Mouse (Mus musculus): Measurements from ENCODE around the gene Gm9887. TPM values are rescaled to one million over a fixed set of nuclear protein-coding genes. Genes with fewer than 3 reads are reported as not detected.
"Not testable (repeated sequence)": the region's sequence is repeated elsewhere in the genome, so short reads cannot be mapped to it uniquely, and the experiment has no call there.

Gene Gm9887
- polyA plus RNA-seq, 1 experiment: not detected

DNA sequence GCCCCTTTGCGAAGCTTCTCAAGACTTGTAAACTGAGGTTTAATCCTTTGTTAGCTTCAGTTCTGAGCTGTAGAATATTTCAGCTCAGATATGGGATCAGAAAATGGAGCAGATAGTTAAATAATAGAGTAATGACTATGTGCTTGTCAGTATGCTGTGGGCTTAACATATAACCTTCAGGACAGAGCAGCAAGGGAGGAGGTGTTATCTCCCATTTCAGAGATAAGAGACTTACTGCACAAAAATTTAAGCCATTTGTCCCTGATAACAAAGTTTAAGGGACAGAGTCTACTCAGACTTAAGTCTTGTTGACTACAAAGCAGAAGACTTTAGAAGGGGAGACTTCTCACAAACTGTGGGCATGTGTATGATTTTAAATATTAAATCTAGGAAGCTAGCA is 10.6 kb upstream of the Gm9887 start:
- H3K4me1 ChIP-seq (ENCODE audit: control insufficient read depth, insufficient read depth, low read length): no peaks in the 10 kb centered on the region; the same call in 1 of the 2 replicates
- no peak for TF ChIP-seq CTCF (IDR thresholded peaks at IDR 0.05; ENCODE audit: control insufficient read depth, insufficient read depth, low read length)
- 70% methylated on average over 1 of the region's 1 CpGs for WGBS

DNA sequence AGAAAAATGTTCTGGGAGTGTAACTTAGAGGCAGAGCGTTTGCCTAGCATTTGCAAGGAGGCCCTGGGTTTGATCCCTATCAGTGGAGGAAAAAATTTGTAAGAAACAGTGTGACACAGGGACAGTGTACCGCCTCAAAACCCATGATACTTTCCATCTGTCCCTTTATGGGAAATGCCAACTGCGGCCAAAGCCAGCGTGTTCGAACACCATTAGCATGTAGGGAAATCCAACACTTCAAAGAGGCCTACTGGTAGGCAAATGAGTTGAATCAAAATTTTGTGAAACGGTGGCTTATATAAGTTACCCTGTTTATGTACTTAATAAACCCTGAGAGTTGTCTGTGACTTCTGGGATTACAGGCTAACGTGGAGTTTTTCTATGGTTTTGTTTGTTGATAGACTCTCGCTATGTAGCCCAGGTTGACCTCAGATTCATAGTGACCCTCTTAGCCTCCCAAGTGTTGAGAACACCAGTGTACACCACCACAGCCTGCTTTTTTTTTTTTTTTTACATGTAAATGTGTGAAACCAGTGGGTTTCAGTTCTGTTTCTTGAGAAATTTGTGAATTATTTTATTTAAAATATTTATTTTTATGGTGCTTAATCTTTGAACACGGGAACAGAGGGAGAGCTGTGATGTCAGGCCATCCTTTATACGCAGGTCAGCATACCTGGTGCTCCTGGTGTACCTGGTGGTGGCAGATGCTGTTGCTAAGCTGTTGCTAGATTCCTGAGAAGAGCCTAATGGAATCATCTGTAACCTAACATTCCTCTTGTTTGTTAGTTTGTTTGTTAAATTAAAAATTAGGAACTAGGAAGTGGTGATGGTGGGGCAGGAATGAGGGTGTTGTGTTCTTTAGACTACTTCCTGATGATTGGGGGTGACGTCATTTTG is 6.5 kb upstream of the Gm9887 start:
- 83% methylated on average over 11 of the region's 11 CpGs for whole genome bisulfite sequencing
- no peaks in the 10 kb centered on the region; the same call in 1 of the 2 replicates for H3K4me1 ChIP-seq (ENCODE audit: control insufficient read depth, insufficient read depth, low read length)
- H3K27ac ChIP-seq (ENCODE audit: control insufficient read depth, insufficient read depth, low read depth, low read length, poor library complexity): no peak overlapping the region
- H3K4me3 ChIP-seq (replicated peaks; ENCODE audit: control insufficient read depth, low read depth, low read length): no peak overlapping the region
- TF ChIP-seq POLR2A (IDR thresholded peaks at IDR 0.05; ENCODE audit: borderline replicate concordance, control insufficient read depth, low read depth, low read length): no peak
- TF ChIP-seq CTCF (IDR thresholded peaks at IDR 0.05; ENCODE audit: control insufficient read depth, insufficient read depth, low read length): no peak

More for the DNA sequence above, 10.6 kb upstream of the Gm9887 start:
- H3K4me3 ChIP-seq (replicated peaks; ENCODE audit: control insufficient read depth, low read depth, low read length): no peak overlapping the region
- H3K27ac ChIP-seq (ENCODE audit: control insufficient read depth, insufficient read depth, low read depth, low read length, poor library complexity): no peak overlapping the region

DNA sequence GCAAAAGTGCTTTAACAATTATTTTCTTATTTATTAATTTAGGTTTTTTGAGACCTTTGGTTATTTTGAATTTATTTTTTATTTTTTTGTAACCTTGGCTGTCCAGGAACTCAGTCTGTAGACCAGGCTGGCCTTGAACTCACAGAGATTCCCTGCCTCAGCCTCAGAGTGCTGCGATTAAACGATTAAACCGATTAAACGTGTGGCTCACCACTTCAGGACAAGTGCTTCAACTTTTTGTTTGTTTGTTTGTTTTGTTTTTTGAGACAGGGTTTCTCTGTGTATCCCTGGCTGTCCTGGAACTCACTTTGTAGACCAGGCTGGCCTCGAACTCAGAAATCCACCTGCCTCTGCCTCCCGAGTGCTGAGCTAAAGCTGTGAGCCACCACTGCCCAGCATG is 5.4 kb upstream of the Gm9887 start:
- H3K4me3 ChIP-seq (replicated peaks; ENCODE audit: control insufficient read depth, low read depth, low read length); H3K27ac ChIP-seq (ENCODE audit: control insufficient read depth, insufficient read depth, low read depth, low read length, poor library complexity); H3K4me1 ChIP-seq (ENCODE audit: control insufficient read depth, insufficient read depth, low read length): not testable (repeated sequence)
- WGBS: 89% methylated on average over 6 of the region's 6 CpGs

DNA sequence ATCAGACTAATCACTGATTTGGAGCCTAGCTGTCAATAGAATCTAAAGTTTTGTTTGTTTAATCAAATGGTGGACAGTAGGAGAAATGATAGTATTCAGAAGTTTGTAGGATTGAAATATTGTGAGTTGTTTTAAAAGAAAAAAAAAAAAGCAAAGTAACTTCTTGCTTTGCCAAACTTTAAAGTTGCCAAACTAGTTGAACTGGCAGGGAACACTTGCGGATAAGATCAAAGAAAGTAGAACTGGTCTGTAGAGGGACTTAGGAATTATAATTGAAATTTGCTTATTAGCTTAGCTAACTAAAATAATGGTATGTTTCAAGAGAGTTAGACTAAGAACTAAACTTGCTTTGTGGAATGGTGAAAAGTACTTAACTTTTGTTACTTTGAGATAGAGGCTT is 4.9 kb upstream of the Gm9887 start:
- H3K27ac ChIP-seq (ENCODE audit: control insufficient read depth, insufficient read depth, low read depth, low read length, poor library complexity): no peak overlapping the region
- H3K4me1 ChIP-seq (ENCODE audit: control insufficient read depth, insufficient read depth, low read length): no peaks in the 10 kb centered on the region
- TF ChIP-seq CTCF (IDR thresholded peaks at IDR 0.05; ENCODE audit: control insufficient read depth, insufficient read depth, low read length): no peak
- TF ChIP-seq POLR2A (IDR thresholded peaks at IDR 0.05; ENCODE audit: borderline replicate concordance, control insufficient read depth, low read depth, low read length): no peak
- WGBS: 94% methylated on average over 1 of the region's 1 CpGs
- no peak overlapping the region for H3K4me3 ChIP-seq (replicated peaks; ENCODE audit: control insufficient read depth, low read depth, low read length)

DNA sequence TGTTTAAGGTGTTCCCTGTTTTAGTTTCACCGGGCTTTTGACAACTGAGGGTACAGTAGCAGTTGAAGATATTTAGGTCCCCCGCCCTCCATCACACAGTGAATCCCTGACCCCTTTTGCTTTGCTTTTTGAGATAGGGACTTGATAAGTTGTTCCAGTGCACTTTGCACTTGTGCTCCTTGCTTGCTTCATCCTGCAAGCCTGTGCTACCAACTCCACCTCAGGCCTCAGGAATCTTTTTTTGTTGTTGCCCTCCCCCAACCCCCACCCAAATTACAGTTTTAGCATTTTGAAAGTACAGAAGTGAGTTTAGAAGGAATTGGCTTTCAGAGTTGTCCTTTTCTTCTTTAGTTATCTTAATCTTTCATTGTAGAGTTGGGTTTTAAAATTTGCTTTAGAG is 3.9 kb upstream of the Gm9887 start:
- no peak for TF ChIP-seq CTCF (IDR thresholded peaks at IDR 0.05; ENCODE audit: control insufficient read depth, insufficient read depth, low read length)
- no peaks in the 10 kb centered on the region for H3K4me1 ChIP-seq (ENCODE audit: control insufficient read depth, insufficient read depth, low read length)
- 56% methylated on average over 2 of the region's 2 CpGs for WGBS
- H3K4me3 ChIP-seq (replicated peaks; ENCODE audit: control insufficient read depth, low read depth, low read length): no peak overlapping the region
- H3K27ac ChIP-seq (ENCODE audit: control insufficient read depth, insufficient read depth, low read depth, low read length, poor library complexity): no peak overlapping the region

DNA sequence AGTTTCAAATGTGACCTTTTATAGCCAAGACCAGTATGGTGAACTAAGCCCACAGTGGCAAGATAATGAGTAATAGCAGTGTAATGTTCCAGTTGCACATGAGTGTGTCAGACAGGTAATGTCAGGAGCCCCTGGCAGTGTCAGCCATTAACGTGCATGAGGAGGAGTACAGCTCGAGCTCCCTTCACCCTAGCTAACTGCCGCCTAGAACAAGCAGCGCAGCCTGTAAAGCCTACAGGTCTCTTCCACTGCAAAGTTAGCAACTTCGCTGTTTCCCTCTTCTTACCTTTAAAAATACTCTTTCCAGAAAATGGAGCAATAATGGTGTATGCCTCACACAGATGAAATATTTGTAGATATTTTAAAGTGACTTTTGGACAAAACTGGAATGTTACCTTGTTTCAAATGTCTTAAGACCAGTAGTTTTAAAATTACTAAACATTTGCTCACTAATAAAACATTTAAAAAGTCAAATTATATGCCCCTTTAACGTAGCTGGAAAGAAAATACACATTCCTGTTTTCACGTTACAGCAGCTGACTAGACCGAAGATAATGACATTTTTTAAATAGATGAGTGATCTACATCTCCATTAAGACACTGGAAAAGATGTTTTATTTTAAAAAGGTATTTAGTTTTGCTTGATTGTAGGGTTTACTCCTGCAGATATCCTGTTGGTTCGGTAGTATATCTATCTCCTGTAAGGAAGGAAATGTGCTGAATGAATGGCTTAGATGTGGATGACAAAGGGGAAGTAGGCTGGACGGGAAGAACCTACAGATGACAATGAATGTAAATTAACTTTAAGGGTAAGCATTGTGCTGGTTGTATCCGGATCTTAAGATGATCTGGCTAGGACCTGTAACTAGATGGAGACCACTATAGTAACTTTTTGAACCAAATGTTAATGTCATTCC is 1.9 kb upstream of the Gm9887 start:
- Histone ChIP-seq H3K4me1 (ENCODE audit: control insufficient read depth, insufficient read depth, low read length) (no peaks in the 10 kb centered on the region), H3K4me3 (replicated peaks; ENCODE audit: control insufficient read depth, low read depth, low read length) (peak overlapping the region; percentile 85), H3K27ac (ENCODE audit: control insufficient read depth, insufficient read depth, low read depth, low read length, poor library complexity) (no peak overlapping the region)
- TF ChIP-seq CTCF (IDR thresholded peaks at IDR 0.05; ENCODE audit: control insufficient read depth, insufficient read depth, low read length): no peak
- TF ChIP-seq POLR2A (IDR thresholded peaks at IDR 0.05; ENCODE audit: borderline replicate concordance, control insufficient read depth, low read depth, low read length): no peak
- WGBS: 7% methylated on average over 11 of the region's 11 CpGs

DNA sequence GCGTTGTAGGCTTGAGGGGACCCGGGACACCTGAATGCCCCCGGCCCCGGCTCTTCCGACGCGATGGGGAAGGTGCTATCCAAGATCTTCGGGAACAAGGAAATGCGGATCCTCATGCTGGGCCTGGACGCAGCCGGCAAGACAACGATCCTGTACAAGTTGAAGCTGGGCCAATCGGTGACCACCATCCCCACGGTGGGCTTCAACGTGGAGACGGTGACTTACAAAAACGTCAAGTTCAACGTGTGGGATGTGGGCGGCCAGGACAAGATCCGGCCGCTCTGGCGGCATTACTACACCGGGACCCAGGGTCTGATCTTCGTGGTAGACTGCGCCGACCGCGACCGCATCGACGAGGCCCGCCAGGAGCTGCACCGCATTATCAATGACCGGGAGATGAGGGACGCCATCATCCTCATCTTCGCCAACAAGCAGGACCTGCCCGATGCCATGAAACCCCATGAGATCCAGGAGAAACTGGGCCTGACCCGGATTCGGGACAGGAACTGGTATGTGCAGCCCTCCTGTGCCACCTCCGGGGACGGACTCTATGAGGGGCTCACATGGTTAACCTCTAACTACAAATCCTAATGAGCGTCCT is 573 bp upstream of the Gm9887 start:
- Histone ChIP-seq H3K4me3 (replicated peaks; ENCODE audit: control insufficient read depth, low read depth, low read length) (peak overlapping the region; percentile 85), H3K4me1 (ENCODE audit: control insufficient read depth, insufficient read depth, low read length) (no peaks in the 10 kb centered on the region), H3K27ac (ENCODE audit: control insufficient read depth, insufficient read depth, low read depth, low read length, poor library complexity) (peak overlapping the region; percentile 100)
- WGBS: under 1% methylated on average over 42 of the region's 42 CpGs
- TF ChIP-seq POLR2A (IDR thresholded peaks at IDR 0.05; ENCODE audit: borderline replicate concordance, control insufficient read depth, low read depth, low read length) (no peak), CTCF (IDR thresholded peaks at IDR 0.05; ENCODE audit: control insufficient read depth, insufficient read depth, low read length) (no peak)

DNA sequence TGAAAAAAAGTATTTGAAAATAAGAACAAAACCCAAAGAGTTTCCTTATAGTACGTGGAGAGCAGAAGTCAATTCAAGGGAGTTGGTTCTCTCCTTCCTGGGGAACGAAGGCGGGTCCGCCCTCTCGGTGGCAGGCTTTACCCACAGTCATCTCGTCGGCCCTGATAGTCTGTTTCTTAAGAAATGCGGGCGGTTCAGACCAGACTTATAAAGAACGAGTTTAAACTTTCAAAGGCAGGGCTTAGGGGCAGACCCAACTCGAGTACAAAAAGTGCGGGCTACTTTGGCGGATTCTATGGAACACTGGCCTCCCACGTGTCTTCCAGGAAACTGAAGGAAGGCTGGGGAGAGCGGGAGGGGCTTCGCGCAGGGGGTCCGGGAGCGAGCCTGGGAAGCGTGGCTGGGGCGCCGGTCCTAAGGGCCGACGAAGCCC is 821 bp downstream of the Gm9887 start:
- H3K27ac ChIP-seq (ENCODE audit: control insufficient read depth, insufficient read depth, low read depth, low read length, poor library complexity): peak overlapping the region; percentile 100
- TF ChIP-seq CTCF (IDR thresholded peaks at IDR 0.05; ENCODE audit: control insufficient read depth, insufficient read depth, low read length) (peak; percentile 58; the same call in 1 of the 2 replicates), POLR2A (IDR thresholded peaks at IDR 0.05; ENCODE audit: borderline replicate concordance, control insufficient read depth, low read depth, low read length) (no peak)
- WGBS: under 1% methylated on average over 24 of the region's 24 CpGs
- peak overlapping the region; percentile 79 for H3K4me3 ChIP-seq (replicated peaks; ENCODE audit: control insufficient read depth, low read depth, low read length)
- H3K4me1 ChIP-seq (ENCODE audit: control insufficient read depth, insufficient read depth, low read length): no peaks in the 10 kb centered on the region
